Mouse (Mus musculus) heart, adult 2 months (tissue): ENCODE measurements at regions not wholly inside any gene's neighbourhood (a gene's known extent, or its start where the extent isn't known, plus 50 kb on each side); places are given as distances from the start of the nearest gene placed in this dataset.

ENCODE experiments used
- CTCF ChIP-seq: fragments of 200-600 bp; IDR thresholded peaks from 2 replicates; pipeline ENCODE4 v1.8.1; 2022; ENCODE audit warnings: antibody characterized with exemption, mild to moderate bottlenecking, moderate library complexity
- POLR2A ChIP-seq: fragments of 200-500 bp; IDR thresholded peaks from 2 replicates; pipeline ENCODE4 v1.6.1; 2011; ENCODE audit warnings: mild to moderate bottlenecking, low read depth, low read length, control low read depth; ENCODE audit not compliant: insufficient read depth

- TF ChIP-seq CTCF (no peak), POLR2A (no peak)
These were observed 778.5 kb upstream of the Tpm3-rs7 start for GRCm38 (mm10) chr14:112535914-112536313.
